Mouse (Mus musculus) CH12.LX (cell line): ENCODE results near the gene Ston1. TPM values are rescaled to one million over a fixed set of nuclear protein-coding genes. Genes with fewer than 3 reads are reported as not detected.

Experiments used
- DNase-seq: peaks from one replicate; pipeline ENCODE4 v3.0.0-alpha.2; 2013; ENCODE audit errors: extremely low read depth
- H3K27ac ChIP-seq: 2 replicates; pipeline ENCODE4 v1.5.1; 2012; ENCODE audit warnings: low read depth, mild to moderate bottlenecking, control low read depth, moderate library complexity; ENCODE audit not compliant: insufficient read depth
- H3K27me3 ChIP-seq: replicated peaks from 2 replicates; pipeline ENCODE3; 2012; ENCODE audit warnings: inconsistent platforms
- H3K36me3 ChIP-seq, 2 experiments: replicated peaks in 1 of 2; 2 replicates each; pipeline versions ENCODE3 to v1.6.1; 2012; ENCODE audit warnings: inconsistent platforms in 1 of 2, low read length in 1 of 2, mild to moderate bottlenecking in 1 of 2, mixed read lengths in 1 of 2, moderate library complexity in 1 of 2; ENCODE audit not compliant: control insufficient read depth in 1 of 2, insufficient read depth in 1 of 2
- H3K4me1 ChIP-seq, 2 experiments: 2 replicates each; pipeline ENCODE4 v1.6.1; 2012; ENCODE audit warnings: inconsistent platforms in 1 of 2, moderate library complexity in 1 of 2; ENCODE audit not compliant: insufficient read depth in 2 of 2, control insufficient read depth in 1 of 2
- H3K4me2 ChIP-seq: 2 replicates; pipeline ENCODE4 v1.6.1; 2012; ENCODE audit warnings: low read depth, mild to moderate bottlenecking, control low read depth; ENCODE audit not compliant: poor library complexity, insufficient read depth, severe bottlenecking
- H3K4me3 ChIP-seq, 3 experiments: fragments of 150-350 bp in 1 of 3; sonication (generic) in 1 of 3; replicated peaks in 1 of 3; 2 replicates each; pipeline versions ENCODE3 to v1.5.1; 2011 to 2012; ENCODE audit warnings: low read depth in 2 of 3, low read length in 2 of 3, mild to moderate bottlenecking in 2 of 3, moderate library complexity in 2 of 3, control low read depth in 1 of 3, improper control_type of control experiment in 1 of 3, inconsistent platforms in 1 of 3, mixed read lengths in 1 of 3; ENCODE audit not compliant: poor library complexity in 1 of 3
- H3K79me2 ChIP-seq: replicated peaks from 2 replicates; pipeline ENCODE4 v1.6.1; 2012; ENCODE audit warnings: mild to moderate bottlenecking, moderate library complexity; ENCODE audit not compliant: control insufficient read depth, poor library complexity, insufficient read depth, severe bottlenecking; ENCODE audit errors: extremely low read depth
- H3K9ac ChIP-seq: 2 replicates; pipeline ENCODE4 v1.6.1; 2012; ENCODE audit warnings: low read depth, mild to moderate bottlenecking, control low read depth, moderate library complexity; ENCODE audit not compliant: insufficient read depth
- H3K9me3 ChIP-seq: replicated peaks from 2 replicates; pipeline ENCODE3; 2012; ENCODE audit warnings: low read length, inconsistent platforms, mixed read lengths
- CTCF ChIP-seq, 2 experiments: IDR thresholded peaks in 1 of 2; conservative IDR thresholded peaks in 1 of 2; 2 replicates each; pipeline ENCODE4 v1.5.1; 2011 to 2012; ENCODE audit warnings: low read depth in 2 of 2, low read length in 2 of 2, improper control_type of control experiment in 1 of 2, inconsistent platforms in 1 of 2, mild to moderate bottlenecking in 1 of 2, moderate library complexity in 1 of 2
- E2F4 ChIP-seq: IDR thresholded peaks from 2 replicates; pipeline ENCODE4 v1.6.1; 2011; ENCODE audit warnings: low read depth, low read length, improper control_type of control experiment; ENCODE audit not compliant: insufficient replicate concordance
- EP300 ChIP-seq: IDR thresholded peaks from 2 replicates; pipeline ENCODE4 v1.6.1; 2011; ENCODE audit warnings: low read length, improper control_type of control experiment
- HCFC1 ChIP-seq: IDR thresholded peaks from 2 replicates; pipeline ENCODE4 v1.6.1; 2012; ENCODE audit warnings: low read depth, mild to moderate bottlenecking, inconsistent platforms, low read length, improper control_type of control experiment
- IRF4 ChIP-seq: IDR thresholded peaks from 2 replicates; pipeline ENCODE4 v1.6.1; 2014; ENCODE audit warnings: low read depth, mild to moderate bottlenecking, inconsistent platforms, low read length, improper control_type of control experiment
- JUN ChIP-seq: IDR thresholded peaks from 2 replicates; pipeline ENCODE4 v1.6.1; 2011; ENCODE audit warnings: low read depth, mild to moderate bottlenecking, low read length, improper control_type of control experiment, moderate library complexity; ENCODE audit not compliant: insufficient read depth
- JUND ChIP-seq: conservative IDR thresholded peaks from 2 replicates; pipeline ENCODE4 v1.6.1; 2011; ENCODE audit warnings: low read depth, low read length, improper control_type of control experiment
- KAT2A ChIP-seq: IDR thresholded peaks from 2 replicates; pipeline ENCODE4 v1.6.1; 2012; ENCODE audit warnings: low read length, improper control_type of control experiment, inconsistent platforms; ENCODE audit not compliant: insufficient replicate concordance
- MEF2A ChIP-seq: IDR thresholded peaks from 2 replicates; pipeline ENCODE4 v1.6.1; 2014; ENCODE audit warnings: low read depth, mild to moderate bottlenecking, inconsistent platforms, low read length, improper control_type of control experiment, borderline replicate concordance
- MYC ChIP-seq: IDR thresholded peaks from 2 replicates; pipeline ENCODE4 v1.6.1; 2011; ENCODE audit warnings: low read depth, mild to moderate bottlenecking, improper control_type of control experiment, low read length
- NELFE ChIP-seq: IDR thresholded peaks from 2 replicates; pipeline ENCODE4 v1.6.1; 2011; ENCODE audit warnings: low read depth, low read length, improper control_type of control experiment
- POLR2AphosphoS2 ChIP-seq: IDR thresholded peaks from 2 replicates; pipeline ENCODE4 v1.6.1; 2011; ENCODE audit warnings: low read depth, low read length, improper control_type of control experiment
- RAD21 ChIP-seq: IDR thresholded peaks from 2 replicates; pipeline ENCODE4 v1.6.1; 2011; ENCODE audit warnings: low read depth, mild to moderate bottlenecking, low read length, improper control_type of control experiment, moderate library complexity
- SIN3A ChIP-seq: IDR thresholded peaks from 2 replicates; pipeline ENCODE4 v1.6.1; 2012; ENCODE audit warnings: low read length, improper control_type of control experiment, inconsistent platforms
- TBP ChIP-seq: conservative IDR thresholded peaks from 2 replicates; pipeline ENCODE4 v1.6.1; 2011; ENCODE audit warnings: low read depth, low read length, improper control_type of control experiment
- UBTF ChIP-seq: IDR thresholded peaks from 2 replicates; pipeline ENCODE4 v1.6.1; 2012; ENCODE audit warnings: low read depth, mild to moderate bottlenecking, inconsistent platforms, low read length, improper control_type of control experiment, moderate library complexity
- ZC3H11A ChIP-seq: IDR thresholded peaks from 2 replicates; pipeline ENCODE4 v1.6.1; 2012; ENCODE audit warnings: low read depth, mild to moderate bottlenecking, inconsistent platforms, low read length, improper control_type of control experiment
- ZNF384 ChIP-seq: IDR thresholded peaks from 2 replicates; pipeline ENCODE4 v1.6.1; 2012; ENCODE audit warnings: low read depth, low read length, improper control_type of control experiment, inconsistent platforms
- dilution Hi-C: fragments of 300-500 bp; cut with MboI; formaldehyde crosslinking; loops from 2 replicates; pipeline ENCODE4 v1.14.3; 2020; ENCODE audit warnings: low sequenced_read_pairs; ENCODE audit not compliant: extremely low pct_unique_long_range_greater_than_20kb, extremely low pct_ligation_motif_present
- in situ Hi-C: fragments of 300-500 bp; cut with MboI; formaldehyde crosslinking; loops from 3 replicates; pipeline ENCODE4 v1.14.3; 2019; ENCODE audit warnings: low sequenced_read_pairs, low pct_ligation_motif_present, low pct_unique_long_range_greater_than_20kb, mixed read lengths
- polyA plus RNA-seq: library from polyadenylated mRNA; unstranded; fragments of >175 nt; gene quantifications from 2 replicates; pipeline ENCODE4 v1.2.1, GENCODE M21; 2012; ENCODE audit warnings: low read depth; ENCODE audit not compliant: insufficient read length
- total RNA-seq, 2 experiments: library from RNA; depleted of rRNA; stranded (reverse); fragments of 300-350 nt in 1 of 2; fragments of >200 nt in 1 of 2; gene quantifications; 2 replicates each; pipeline ENCODE4 v1.2.3; 2012 to 2014

The Ston1 gene
- total and polyA plus RNA-seq, 3 experiments = 0.98 to 6.0 (median 1.1) TPM

- H3K4me3 ChIP-seq = no peak overlapping the region
- H3K79me2 ChIP-seq = no peaks in the 10 kb centered on the region
- dilution Hi-C loops (no loop called here), in situ Hi-C loops (no loop called here)
- no peak overlapping the region for H3K9ac ChIP-seq
- peaks cover 21 to 50% of the 10 kb centered on the region in 2 experiments for H3K4me1 ChIP-seq
- TF ChIP-seq ZC3H11A = no peak
- no peak for TF ChIP-seq SIN3A
- no peak for TF ChIP-seq JUN
- TF ChIP-seq EP300 = no peak
- TF ChIP-seq MYC = no peak
- no peak for TF ChIP-seq HCFC1
- TF ChIP-seq UBTF = no peak
- no peak for TF ChIP-seq E2F4
- no peak for TF ChIP-seq POLR2AphosphoS2
- no peak for TF ChIP-seq NELFE
- TF ChIP-seq RAD21 = no peak
- TF ChIP-seq TBP = no peak
- TF ChIP-seq IRF4 = no peak
- H3K36me3 ChIP-seq = peaks cover 62 to 70% of the 10 kb centered on the region in 2 experiments
- H3K9me3 ChIP-seq = peaks cover 2% of the 10 kb centered on the region
- H3K27ac ChIP-seq = no peak overlapping the region
- no peak for DNase-seq
- H3K27me3 ChIP-seq = no peaks in the 10 kb centered on the region
- no peak overlapping the region for H3K4me2 ChIP-seq
These were observed 14.5 kb upstream of the Ston1 start for GRCm38 (mm10) chr17:88582999-88583398.

DNA sequence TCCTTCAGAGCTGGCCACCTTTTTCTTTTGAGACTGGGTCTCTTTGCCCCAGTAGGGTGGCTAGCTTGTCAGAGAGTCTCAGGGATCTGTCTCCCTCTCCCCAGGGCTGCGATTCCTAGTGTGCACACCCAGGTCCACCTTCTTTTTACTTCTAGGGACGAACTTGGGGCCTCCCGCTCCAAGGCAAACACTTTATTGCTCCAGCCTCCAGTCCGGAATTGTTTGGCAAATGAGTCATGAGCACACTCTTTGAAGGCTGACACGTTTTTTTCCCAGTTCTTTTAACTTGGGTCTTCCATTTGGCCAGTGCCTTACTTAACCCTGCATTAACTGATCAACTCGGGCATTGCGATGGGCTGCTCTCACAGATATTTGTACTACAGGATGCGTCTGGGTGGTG lies 14.1 kb upstream of the Ston1 start:
- Histone ChIP-seq H3K9ac (no peak overlapping the region), H3K27me3 (no peaks in the 10 kb centered on the region), H3K27ac (no peak overlapping the region), H3K79me2 (no peaks in the 10 kb centered on the region), H3K36me3 (peaks cover 64 to 70% of the 10 kb centered on the region in 2 experiments), H3K4me3 (no peak overlapping the region), H3K9me3 (peaks cover 2% of the 10 kb centered on the region), H3K4me1 (peaks cover 21 to 49% of the 10 kb centered on the region in 2 experiments), H3K4me2 (no peak overlapping the region)
- TF ChIP-seq CTCF (conservative IDR thresholded peaks at IDR 0.05 in 1 of 2, IDR thresholded peaks at IDR 0.05 in 1 of 2; ENCODE audit: low read depth in 2 of 2, low read length in 2 of 2) (no peak), E2F4 (no peak), MEF2A (no peak), ZNF384 (no peak), KAT2A (no peak), JUND (no peak), RAD21 (no peak)
- DNase-seq = no peak
- in situ Hi-C loops = no loop called here
- dilution Hi-C loops = no loop called here
